Mouse (Mus musculus) left cerebral cortex, adult 8-10 months (tissue): ENCODE data around the gene Hpgd. TPM values are rescaled to one million over a fixed set of nuclear protein-coding genes. Genes with fewer than 3 reads are reported as not detected.
"Not testable (repeated sequence)": the region's sequence is repeated elsewhere in the genome, so short reads cannot be mapped to it uniquely, and the experiment has no call there.

Experiments used
- DNase-seq, 2 experiments: peaks; one replicate each; pipeline ENCODE4 v3.0.0; 2022; ENCODE audit warnings: low spot score in 2 of 2
- total RNA-seq, 4 experiments: library from RNA; stranded (reverse); gene quantifications; 2 replicates each; pipeline ENCODE4 v1.2.4; 2022

Gene Hpgd
- total RNA-seq: 1 to 10 TPM; 2.6 to 6.5 (median 4.9) TPM

DNA sequence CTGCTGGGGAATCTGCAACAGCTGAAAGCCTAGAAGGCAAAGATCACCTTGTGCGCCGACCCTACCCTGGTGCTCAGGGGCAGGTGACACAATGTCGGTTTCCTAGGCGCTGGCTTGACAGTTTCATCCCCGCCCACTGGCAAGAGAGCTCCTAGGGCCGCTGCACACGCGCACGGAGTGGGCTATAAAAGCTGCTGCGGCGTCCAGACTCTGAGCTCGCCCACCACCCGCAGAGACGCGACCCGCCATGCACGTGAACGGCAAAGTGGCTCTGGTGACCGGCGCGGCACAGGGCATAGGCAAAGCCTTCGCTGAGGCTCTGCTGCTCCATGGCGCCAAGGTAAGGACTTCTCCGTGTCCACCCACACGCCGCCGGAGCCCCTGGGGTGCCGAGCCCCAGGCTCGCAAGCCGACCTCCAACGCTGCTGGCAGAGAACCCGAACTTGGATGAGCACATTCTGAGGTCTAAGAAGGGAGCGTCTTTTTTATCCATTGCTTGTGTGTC is at the start of gene Hpgd:
Gene Hpgd (plus strand): TSS at position 213 of the 505 bp plus-strand sequence.
- DNase-seq: no peak

DNA sequence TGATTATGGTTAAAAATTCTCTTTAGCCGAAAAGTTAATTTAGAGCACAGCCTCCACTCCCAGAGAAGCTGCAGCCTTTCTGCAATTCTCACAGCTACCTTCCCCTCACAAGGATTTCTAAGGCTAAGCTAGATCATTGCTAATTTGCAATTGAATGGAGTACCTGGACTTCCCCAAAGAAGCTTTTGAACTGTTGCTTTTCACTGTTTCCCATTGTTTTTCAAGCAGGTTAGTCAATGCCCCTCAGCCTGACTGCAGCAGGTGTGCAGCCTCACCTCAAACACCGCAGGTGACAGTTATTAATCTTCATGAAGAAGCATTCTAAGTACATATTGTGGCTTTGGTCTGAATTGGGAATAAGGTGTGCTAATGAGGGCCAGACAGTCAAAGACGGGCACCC is 42.7 kb upstream of the Hpgd start:
- not testable (repeated sequence) for DNase-seq

DNA sequence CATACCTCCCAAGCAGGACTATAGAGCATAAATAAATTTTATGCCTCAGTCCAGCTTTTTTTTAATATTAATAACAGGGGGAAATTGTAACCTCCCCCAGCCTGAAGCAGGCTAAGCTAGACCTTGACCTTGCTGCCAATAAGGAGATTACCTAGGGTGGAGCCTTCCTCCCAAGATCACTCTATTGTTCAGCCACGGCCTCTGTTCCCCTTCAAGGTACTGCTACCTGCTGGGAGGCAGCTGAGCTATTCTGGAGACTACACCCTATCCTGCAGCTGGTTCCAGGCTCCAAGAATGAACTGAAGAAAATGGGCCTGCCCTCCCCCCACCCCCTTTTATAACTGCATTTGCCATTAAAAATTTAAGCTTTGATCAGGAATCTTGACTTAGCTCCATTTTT is 42.1 kb upstream of the Hpgd start:
- no peak for DNase-seq

DNA sequence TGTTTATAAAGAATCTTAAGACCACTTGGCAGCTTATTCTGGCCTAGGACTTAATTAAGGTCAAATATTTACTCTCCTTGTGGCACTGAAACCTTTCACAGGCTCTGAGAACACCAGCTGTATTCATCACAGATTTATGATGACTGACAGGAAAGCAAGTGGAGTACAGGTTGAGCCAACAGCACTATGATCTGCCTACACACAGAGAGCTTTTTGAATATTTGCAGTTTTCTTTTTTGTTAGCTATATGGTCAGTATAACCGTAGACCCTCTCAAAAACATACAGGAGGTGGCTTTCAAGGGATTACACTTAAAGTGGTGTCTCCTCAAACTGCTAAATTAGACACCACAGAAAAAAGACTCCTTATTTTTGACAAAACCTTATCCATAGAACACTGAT is 33.2 kb upstream of the Hpgd start:
- DNase-seq: no peak

DNA sequence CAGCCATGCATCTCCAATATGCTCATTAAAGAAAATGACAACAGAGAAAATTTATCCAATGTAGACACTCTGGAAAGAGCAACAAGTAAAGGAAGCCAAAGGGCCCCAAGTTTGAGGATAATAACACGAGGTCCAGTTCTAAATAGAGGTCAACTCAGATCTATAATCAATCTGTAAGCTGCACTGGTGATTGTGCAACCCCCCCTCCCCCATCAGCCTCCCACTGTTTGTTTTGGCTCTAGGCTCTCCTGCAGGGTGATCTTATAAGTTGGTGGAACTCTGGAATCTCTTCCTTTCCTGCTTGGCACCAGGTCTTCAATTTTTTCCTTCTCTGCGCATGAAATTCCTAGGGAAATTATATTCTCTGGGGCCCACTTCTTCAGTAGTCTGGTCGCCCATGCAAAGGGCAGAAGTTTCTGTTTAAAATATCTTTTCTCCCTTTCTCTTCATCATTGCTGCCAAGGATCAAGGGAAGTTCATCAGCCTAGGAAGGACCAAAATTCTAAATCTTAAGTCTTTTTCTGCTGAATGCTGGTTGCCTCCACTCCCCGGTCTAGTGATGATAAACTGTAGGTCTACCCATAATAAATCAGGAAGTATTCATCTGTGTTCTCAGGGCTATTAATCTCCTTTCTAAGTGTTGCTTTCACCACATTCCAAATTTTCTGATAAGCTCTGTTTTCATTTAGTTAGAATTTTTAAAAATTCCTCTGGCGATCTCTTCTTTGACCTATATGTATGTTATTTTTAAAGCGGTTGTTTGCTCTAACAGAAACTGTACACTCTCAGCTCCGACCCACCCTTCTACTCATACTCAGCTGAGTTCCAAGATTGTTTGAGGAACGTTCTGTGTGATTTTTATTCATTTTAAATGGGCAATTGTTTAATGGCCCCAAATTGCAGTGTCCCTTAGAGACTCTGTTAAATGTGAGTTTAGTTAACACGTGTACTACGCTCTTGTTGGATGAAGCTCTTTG is 24.4 kb upstream of the Hpgd start:
- DNase-seq: no peak

DNA sequence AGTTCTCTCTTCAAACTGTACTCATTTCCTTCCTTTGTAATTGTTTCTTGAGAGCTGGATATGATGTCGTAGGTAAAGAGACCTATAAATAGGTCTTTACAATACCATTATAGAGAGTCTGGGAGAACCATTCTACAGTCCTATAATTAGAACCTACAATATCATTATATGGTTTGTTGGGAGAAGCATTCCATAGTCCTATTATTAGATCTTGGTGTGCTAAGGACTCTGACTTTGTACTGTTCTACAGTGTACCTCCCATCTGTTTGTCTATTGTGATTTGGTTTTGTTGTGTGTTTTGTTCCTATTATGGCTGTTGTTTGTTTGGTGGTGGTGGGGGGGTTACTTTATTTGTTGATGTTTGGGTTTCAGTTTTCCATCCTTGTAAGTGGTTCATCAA is 21.5 kb upstream of the Hpgd start:
- DNase-seq: no peak

DNA sequence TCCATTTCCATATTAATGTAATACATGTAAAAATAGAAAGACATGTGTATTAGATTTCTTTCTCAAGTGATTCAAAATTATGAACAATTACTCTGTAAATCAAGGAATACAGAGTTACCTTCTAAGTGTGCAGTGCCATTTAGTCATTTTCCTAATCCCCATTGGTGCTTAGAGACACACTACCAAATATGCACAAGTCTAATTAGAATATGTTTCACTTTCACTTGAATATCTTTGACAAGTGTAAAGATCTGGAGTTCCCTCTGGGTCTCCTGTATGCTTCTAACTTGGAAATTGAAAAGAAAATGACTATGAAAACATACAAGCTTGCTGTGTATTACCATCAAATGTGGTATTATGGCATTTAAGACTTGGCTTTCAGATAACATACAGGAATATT is 19.1 kb upstream of the Hpgd start:
- DNase-seq: no peak

DNA sequence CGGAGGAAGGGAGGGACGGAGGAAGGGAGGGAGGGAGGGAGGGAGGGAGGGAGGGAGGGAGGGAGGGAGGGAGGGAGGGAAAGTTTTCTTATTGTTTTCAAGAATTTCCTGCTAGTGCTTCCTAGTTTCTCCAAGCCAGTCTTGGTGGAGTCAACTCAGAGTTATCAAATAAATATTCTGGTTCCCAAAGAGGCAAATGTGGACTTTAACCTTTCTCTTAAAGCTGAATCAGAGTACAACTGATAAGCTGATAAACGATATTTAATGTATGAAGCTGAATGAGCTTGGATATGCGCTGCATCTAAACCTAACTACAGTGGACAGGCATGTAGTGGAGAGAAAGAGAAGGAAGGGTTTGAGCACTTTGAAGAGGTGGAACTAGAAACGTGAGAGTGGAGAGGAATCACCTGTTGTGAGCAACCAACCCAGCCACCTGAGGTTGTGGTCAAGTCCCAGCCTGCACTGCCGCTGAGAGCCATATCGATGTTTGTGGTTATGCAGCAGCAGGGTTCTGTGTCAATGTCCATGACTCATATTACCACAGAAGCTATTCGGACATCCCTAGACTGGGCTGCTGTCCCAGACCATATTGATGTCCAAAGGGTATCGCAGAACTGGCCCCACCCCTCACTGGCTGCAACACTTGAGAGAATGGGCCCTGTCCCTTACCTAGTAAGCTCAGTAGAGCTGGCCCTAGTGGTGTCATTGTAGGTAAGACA is 16.4 kb upstream of the Hpgd start:
- no peak for DNase-seq

DNA sequence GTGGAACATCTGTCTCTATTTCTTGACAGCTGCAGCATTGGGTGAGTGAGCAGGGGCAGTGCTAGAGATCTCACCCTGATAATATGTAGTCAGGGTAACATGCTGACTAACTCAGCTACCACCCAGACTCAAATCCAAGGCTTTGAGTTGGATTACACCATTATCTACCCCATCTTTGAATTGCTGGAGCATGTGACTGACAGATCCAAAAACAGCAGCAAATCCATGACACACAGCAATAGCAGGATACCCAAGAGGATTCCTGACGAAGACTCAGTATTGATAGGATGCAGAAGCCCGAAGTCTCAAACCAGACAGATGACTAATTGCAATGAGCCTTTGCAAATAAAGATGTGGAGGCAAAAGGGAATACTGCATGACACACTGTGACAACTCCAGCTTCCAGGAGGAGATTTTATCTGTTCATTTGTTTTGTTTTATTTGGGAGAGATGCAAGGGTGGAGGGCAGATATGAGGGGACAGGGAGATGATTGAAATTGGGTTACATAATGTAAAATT is 15.8 kb upstream of the Hpgd start:
- DNase-seq: no peak

DNA sequence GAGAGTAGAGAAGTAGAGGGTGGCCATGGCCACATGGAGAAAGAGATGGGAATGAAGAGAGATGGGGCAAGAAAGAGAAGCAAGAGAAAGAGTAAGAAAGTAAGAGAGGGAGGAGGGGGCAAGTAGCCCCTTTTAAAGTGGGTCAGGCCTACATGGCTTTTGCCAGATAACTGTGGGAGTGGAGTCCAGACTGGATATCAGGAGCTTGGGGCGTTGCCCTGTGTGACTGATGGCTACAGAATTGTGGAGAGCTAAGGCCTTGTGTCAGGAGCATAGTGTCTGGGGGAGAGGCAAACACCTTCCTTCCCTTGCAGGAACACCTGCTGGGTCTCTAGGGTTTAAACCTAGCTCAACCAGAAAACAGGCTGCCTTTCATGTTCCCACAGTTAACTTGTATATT is 10.4 kb upstream of the Hpgd start:
- DNase-seq: no peak

DNA sequence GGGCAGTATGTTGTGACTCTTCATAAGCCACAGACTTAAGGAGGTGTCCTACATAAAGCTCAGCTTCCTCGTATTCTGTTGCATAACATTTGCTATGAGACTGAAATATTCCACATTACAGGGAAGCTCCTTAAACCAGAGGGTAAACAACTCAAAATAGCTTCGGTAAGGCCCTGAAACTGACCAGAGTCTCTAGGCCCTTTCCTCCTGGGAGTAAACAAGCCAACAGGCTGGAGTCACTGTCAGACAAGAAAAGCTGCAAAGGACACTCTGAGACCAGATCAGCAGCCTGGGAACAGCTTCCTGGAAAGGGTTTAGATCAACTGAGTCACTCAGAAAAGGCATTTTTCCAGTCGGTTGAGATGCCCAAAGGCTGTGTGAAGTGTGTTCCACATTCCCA is 9.4 kb upstream of the Hpgd start:
- DNase-seq: no peak

DNA sequence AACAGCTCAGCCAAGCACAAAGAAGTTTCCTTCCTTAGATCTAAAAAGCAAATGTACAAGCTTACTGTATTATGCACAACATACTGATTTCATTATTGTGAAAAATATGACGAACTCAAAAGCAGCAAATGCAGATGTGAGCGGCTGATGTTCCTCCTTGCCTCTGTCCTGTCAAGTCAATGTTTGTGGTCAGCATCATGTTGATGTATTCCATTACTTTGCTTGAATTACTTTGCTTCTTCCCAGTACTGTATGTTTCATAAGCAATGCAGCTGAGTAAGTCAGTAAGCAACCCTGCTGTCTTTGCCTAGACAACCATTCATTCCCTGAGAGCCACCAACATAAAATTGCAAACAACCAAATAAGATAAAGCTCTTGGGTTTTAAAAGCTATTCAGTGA is 7.7 kb upstream of the Hpgd start:
- DNase-seq: no peak

DNA sequence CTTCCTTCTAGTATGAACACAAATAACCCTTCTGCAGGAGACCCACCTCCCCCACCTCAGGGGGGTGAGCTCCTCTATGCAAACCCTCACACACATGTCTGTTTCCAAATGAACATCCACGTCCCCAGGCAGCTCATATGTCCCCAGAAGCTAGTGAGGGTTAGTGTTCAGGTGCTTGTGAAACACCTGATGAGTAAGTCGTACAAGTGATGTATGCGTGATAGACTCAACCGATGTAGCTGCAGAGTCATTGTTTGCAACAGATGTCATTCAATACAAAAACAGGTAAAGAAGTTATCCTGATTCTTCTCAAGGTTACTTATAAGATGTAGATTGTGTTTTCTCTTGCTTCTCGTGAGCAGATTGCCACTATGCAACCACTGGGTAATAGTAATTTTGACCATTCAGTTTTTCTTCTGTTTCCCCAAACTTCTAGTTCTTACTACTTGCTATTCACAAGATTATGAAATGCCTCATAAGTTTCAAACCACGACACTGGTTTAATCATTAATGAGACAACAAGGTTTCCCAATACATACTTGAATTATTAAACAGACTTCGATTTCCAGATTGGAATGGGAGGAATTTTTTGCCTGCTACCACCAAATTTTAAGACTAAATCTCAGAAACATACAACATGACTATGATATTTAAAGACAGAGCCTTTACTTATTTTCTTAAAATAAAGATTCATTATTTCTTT is 6.9 kb upstream of the Hpgd start:
- DNase-seq: no peak

DNA sequence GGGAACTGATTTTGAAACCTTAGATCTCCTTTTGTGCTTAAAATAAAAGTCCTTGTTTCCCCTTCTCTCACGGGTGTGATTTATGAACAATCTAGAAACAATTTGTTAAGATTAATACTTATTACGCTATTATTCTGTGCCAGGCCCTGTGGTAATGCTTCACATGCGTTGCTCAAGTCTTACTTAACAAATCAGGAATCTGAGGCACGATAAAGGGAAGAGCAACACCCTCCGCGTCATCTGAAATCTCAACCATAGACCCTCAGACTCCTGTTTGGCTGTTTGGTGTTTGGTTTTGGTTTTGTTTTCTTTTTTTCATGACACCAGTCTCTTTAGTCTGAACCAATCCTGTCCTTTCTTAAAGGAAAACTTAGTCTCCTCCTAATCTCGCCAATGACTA is 2.1 kb upstream of the Hpgd start:
- no peak for DNase-seq

DNA sequence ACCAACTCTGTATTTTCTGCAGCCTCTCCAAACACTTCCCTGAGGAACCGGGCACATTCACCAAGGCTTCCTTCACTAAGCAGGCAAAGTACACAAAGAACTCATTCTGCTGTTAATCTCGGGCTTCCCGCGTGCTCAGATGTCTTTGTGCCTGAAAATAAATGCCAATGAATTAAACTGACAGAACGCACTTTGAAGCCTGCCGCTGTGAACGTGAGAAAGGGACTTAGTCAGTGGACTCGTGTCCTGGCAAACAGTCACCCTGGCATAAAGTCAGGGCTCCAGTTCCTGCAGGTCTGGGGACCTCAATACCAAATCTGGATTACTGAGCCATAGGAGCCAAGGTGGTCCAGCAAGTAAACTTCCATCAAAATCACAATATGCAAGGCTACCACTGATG is 905 bp upstream of the Hpgd start:
- DNase-seq: no peak

DNA sequence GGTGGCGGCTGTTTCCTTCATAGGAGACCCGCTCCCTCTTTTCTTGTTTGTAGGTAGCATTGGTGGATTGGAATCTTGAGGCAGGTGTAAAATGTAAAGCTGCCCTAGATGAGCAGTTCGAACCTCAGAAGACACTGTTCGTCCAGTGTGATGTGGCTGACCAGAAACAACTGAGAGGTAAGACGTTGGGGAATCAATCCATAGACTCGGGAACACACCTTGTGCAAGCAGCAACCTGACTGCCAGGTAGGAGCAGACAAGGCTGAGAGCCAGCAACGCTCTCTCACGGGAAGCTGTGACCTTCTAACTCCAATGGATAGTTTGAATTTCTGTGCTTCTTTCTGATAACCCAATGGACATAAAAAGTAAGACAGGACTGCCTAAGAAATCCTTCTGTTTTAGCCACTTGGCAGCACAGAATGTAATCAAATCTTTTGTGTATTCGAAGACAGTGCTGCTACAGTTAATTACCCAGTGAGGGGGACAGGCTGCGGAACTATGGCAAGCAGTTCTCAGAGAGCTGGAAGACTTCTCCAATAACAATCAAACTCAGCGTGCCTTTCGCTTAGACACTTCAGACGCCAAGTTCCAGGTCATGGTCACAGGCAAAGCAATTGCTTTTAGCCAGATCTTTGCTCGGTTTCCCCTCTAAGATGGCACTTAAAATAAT is 636 bp downstream of the Hpgd start:
- DNase-seq: no peak

DNA sequence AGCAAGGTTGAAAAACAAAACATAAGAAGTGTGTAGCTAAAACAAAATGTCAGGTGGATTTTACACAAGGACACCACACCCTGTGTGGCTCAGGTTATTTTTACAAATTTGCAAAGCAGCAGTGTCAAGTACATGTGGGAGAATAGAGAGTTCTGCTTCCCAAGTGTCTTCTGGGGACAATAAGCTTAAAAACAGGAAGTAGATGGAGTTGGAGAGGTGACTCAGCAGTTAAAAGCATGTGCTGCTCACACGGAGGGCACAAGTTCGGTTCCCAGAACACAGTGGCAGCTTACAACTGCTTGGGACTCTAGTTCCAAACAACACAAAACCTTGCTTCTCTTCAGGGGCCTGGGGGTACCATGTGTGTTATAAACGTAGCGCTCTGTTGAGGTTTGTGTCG is 5.0 kb downstream of the Hpgd start:
- no peak for DNase-seq

DNA sequence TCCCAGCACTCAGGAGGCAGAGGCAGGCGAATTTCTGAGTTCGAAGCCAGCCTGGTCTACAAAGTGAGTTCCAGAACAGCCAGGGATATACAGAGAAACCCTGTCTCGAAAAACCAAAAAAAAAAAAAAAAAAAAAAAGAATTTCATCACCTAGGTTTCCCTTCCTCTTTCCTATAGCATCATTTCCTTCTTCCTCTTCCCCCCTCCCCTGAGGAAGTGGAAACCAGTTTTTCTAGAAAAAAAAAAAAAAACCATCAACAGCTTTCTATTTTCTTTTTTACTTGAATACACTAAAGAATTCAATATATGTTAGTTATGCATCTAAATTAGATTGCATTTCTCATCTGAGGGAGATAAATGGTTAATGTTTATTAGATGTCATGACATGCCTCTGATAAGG is 6.9 kb downstream of the Hpgd start:
- DNase-seq: not testable (repeated sequence)

DNA sequence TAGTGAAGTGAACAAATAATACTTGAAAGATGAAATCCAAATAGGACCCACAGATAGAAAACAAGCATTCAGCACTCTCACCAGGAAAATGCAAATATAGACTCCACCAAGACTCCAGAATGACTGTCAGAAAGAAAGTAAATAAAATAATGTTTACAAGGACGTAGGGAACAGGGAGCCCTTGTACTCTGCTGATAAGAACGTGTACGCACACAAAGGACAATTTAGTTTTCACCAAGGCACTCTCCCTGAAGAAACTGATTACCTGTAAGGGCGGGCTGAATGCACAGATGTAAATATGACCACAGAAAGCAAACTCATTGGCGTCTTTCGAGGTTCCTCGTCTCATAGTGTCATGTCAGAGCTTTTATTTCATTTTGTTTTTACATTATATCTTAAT is 10.2 kb downstream of the Hpgd start:
- no peak for DNase-seq

DNA sequence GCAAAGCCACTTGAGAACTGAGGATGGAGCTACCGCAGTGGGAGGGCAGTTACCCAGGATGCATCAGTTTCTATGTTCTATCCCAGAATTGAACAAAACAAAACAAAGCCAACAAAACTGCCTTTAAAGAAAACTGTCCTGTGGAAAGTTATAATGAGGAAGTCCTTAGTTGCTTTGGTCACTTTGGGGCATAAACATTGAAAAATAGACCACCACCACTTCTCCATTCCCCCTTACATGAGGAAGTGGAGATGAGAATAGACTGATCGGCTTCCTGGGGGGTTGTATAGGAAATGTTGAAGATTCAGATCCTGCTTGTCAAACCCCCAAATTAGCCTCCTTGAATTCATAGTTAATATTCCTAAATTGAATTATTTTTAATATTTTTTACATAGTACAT is 19.2 kb downstream of the Hpgd start:
- no peak for DNase-seq

DNA sequence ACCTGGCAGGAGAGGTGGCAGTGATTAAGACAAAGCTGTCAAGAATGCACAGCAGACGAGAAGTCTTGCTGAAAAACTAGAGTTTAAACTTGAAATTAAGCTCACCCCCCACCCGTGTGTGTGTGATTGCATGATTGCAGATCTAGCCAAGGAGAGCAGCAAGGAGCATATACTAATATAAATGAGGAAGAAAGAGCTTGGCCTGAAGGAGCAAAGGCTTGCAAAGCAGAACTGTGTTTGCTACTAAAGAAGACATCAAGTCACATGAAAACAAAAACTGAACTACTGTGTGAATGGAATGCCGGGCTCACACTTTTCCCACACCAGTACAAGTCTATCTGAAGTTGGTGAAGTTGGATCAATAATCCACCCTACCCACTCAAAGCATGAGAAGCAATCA is 20.8 kb downstream of the Hpgd start:
- DNase-seq: no peak
